Mouse (Mus musculus) testis, adult 2 months (tissue): ENCODE results near the gene Tigit.

ENCODE experiments used
- CTCF ChIP-seq: fragments of 200-500 bp; IDR thresholded peaks from 2 replicates; pipeline ENCODE4 v1.5.1; 2012; ENCODE audit warnings: low read depth, mild to moderate bottlenecking, inconsistent platforms, low read length, moderate library complexity; ENCODE audit not compliant: control insufficient read depth, insufficient read depth, insufficient replicate concordance
- POLR2A ChIP-seq: fragments of 200-500 bp; IDR thresholded peaks from 2 replicates; pipeline ENCODE4 v1.6.1; 2012; ENCODE audit warnings: low read depth, mild to moderate bottlenecking, inconsistent platforms, low read length, moderate library complexity; ENCODE audit not compliant: control insufficient read depth

DNA sequence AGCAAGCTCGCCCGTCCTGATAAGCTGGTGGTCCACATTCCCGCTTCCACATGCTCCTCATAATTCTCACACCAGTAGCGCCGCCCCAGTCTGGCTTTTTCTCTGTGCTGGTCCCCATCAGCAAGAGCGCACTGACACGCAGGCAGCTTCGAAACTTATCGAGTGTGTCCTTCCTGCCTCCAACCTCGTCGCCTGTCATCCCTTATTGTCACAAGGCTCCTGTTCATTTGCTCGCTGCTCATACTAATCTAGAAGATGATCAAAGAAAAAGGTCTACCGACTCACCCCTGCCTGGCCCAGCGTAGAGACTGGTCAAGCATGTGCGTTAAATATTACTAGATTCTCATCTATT lies 45.1 kb upstream of the Tigit start:
- TF ChIP-seq CTCF = no peak
- no peak for TF ChIP-seq POLR2A
